Mouse (Mus musculus): ENCODE data around the gene Slc25a39. TPM values are rescaled to one million over a fixed set of nuclear protein-coding genes. Genes with fewer than 3 reads are reported as not detected.
"Not testable (repeated sequence)": the region's sequence is repeated elsewhere in the genome, so short reads cannot be mapped to it uniquely, and the experiment has no call there.

The Slc25a39 gene
- polyA plus RNA-seq, 1 experiment from 2014 or later: 145 TPM

DNA sequence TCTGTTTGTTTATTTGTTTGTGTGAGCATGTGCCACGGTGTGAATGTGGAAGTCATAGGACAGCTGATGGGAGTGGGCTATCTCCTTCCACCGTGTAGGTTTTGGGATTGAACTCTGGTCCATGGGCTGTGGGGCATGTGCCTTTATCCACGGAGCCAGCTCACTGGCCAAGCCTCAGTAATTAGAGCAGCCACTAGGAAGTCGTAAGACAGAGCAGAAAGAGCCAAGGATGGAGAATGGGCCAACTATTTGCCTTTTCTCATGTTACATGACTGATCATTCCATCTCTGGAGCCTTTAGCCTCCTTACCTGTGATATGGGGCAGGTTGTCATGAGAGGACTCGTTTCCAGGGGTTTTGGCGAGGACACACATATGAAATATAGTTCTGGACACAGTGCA lies 11.5 kb downstream of the Slc25a39 start:
- H3K9ac ChIP-seq (ENCODE audit: low read length): peak overlapping the region; percentile 88
- H3K27ac ChIP-seq (ENCODE audit: low read depth, low read length): no peak overlapping the region
- 0 out of 2 replicates have a peak, but pooled peaks cover 3% of the 10 kb centered on the region for H3K27me3 ChIP-seq (replicated peaks; ENCODE audit: control insufficient read depth, insufficient read depth, low read length)
- H3K4me3 ChIP-seq (ENCODE audit: low read depth, low read length): peak overlapping the region; percentile 83; the same call in 1 of the 2 replicates
- 65% methylated on average over 6 of the region's 6 CpGs for WGBS
- ATAC-seq: no peak
- H3K4me2 ChIP-seq (ENCODE audit: low read length): peak overlapping the region; percentile 78
- no peak for DNase-seq (ENCODE audit: low spot score)
- no peaks in the 10 kb centered on the region for H3K9me3 ChIP-seq (replicated peaks; ENCODE audit: control insufficient read depth, low read length)
- peaks cover 34% of the 10 kb centered on the region for H3K36me3 ChIP-seq (ENCODE audit: control insufficient read depth, insufficient read depth, low read length)
- H3K4me1 ChIP-seq (ENCODE audit: control insufficient read depth, insufficient read depth, low read length): peaks cover 45% of the 10 kb centered on the region

DNA sequence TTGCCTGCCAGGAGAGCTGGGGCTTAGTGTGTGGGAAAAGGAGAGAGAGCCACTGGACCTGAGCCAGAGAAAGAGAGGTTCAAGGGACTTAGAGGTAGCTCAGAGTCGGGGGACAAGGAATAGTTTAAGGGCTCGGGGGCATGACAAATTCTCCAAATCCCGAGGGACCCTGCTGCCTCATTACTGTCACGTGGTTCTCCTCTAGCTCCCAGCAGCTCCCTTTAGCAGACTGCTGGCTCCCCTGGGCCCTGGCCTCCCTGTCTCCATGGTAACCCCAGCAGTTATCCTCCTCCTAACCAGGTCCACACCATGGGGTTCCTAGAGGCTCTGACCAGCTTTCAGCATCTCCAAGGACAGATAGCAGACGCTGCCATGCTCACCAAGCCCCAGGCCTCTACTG lies 12.5 kb downstream of the Slc25a39 start:
- 0 out of 2 replicates have a peak, but pooled peaks cover 3% of the 10 kb centered on the region for H3K27me3 ChIP-seq (replicated peaks; ENCODE audit: control insufficient read depth, insufficient read depth, low read length)
- H3K4me1 ChIP-seq (ENCODE audit: control insufficient read depth, insufficient read depth, low read length): peaks cover 45% of the 10 kb centered on the region
- H3K4me2 ChIP-seq (ENCODE audit: low read length): peak overlapping the region; percentile 78
- no peaks in the 10 kb centered on the region for H3K9me3 ChIP-seq (replicated peaks; ENCODE audit: control insufficient read depth, low read length)
- peak overlapping the region; percentile 96; the same call in 1 of the 2 replicates for H3K27ac ChIP-seq (ENCODE audit: low read depth, low read length)
- H3K9ac ChIP-seq (ENCODE audit: low read length): peak overlapping the region; percentile 88
- H3K36me3 ChIP-seq (ENCODE audit: control insufficient read depth, insufficient read depth, low read length): peaks cover 24% of the 10 kb centered on the region
- DNase-seq (ENCODE audit: low spot score): peak; percentile 68
- no peak for ATAC-seq
- 0% methylated on average over 5 of the region's 5 CpGs for WGBS
- peak overlapping the region; percentile 83 for H3K4me3 ChIP-seq (ENCODE audit: low read depth, low read length)

DNA sequence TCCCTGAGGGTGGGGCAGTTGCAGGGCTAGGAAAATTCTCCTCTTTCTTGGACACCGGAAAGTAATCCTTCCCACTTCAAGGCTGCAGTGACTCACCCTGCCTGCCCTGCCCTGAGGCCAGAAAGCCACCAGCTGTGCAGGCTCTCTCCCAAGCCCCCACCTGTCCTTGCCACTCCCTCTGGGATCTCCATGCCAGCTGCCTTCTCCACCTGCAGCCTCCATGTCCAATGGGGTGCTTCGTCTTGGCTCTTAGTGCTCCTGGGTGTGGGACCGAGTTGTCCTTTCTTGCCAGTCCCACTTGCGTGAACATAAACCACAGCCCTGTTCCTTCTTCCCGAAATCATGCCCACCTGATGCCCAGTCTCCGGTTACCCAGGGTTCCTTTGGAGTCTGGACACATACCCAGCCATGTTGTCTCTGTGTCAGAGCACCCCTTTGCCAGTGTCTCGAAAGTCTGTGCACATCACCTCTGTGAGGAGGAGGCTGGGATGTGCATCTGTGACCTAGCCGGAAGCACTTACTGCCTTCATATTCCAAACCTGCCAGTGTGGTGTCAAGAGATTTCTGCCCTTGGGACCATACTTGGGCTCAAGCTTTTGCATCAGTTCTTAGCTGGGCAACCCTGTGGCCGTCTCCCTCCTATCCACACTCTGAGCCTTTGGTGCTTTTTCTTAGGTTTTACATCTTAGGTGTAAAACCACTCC lies 13.2 kb downstream of the Slc25a39 start:
- DNase-seq (ENCODE audit: low spot score): no peak
- H3K27ac ChIP-seq (ENCODE audit: low read depth, low read length): peak overlapping the region; percentile 96
- peak overlapping the region; percentile 78 for H3K4me2 ChIP-seq (ENCODE audit: low read length)
- peaks cover 17% of the 10 kb centered on the region for H3K36me3 ChIP-seq (ENCODE audit: control insufficient read depth, insufficient read depth, low read length)
- H3K27me3 ChIP-seq (replicated peaks; ENCODE audit: control insufficient read depth, insufficient read depth, low read length): 0 out of 2 replicates have a peak, but pooled peaks cover under 1% of the 10 kb centered on the region
- H3K9ac ChIP-seq (ENCODE audit: low read length): peak overlapping the region; percentile 88
- no peak for ATAC-seq
- peak overlapping the region; percentile 83 for H3K4me3 ChIP-seq (ENCODE audit: low read depth, low read length)
- H3K9me3 ChIP-seq (replicated peaks; ENCODE audit: control insufficient read depth, low read length): no peaks in the 10 kb centered on the region
- peaks cover 44% of the 10 kb centered on the region for H3K4me1 ChIP-seq (ENCODE audit: control insufficient read depth, insufficient read depth, low read length)
- 80% methylated on average over 9 of the region's 9 CpGs for WGBS

DNA sequence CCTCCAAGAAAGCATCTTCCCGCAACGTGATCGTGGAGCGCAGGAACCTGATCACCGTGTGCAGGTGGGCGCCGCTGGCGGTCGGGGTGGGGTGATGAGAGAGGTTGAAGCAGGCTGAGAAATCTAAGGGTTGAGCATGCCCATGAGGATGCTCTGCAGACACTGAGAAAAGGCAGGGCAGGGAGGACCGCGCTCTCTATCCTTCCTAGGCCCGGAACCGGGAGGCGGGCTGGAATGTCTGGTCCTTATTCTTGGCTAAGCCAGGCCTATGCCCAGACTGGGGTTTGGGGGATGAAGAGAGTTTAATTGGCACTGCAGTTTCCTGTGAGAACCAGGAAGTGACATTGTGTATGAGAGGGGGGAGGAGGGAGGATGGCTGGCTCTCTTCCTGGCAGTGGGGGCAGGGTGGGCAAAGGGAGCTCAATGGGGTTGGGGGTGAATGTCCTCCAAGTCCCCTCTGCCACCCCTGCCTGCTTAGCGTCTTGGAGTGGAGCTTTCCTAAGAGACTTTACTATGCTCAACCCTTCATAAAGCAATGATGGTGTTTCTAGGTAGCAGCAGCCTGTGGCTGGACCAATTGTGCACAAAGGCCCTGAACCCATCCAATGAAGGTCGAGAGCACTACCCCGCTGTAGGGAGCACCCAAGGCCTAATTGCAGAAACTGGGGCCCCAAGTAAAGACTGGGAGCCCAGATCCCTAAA lies 13.9 kb downstream of the Slc25a39 start:
- peaks cover 38% of the 10 kb centered on the region for H3K4me1 ChIP-seq (ENCODE audit: control insufficient read depth, insufficient read depth, low read length)
- H3K36me3 ChIP-seq (ENCODE audit: control insufficient read depth, insufficient read depth, low read length): peaks cover 10% of the 10 kb centered on the region; the same call in 1 of the 2 replicates
- no peaks in the 10 kb centered on the region for H3K27me3 ChIP-seq (replicated peaks; ENCODE audit: control insufficient read depth, insufficient read depth, low read length)
- DNase-seq (ENCODE audit: low spot score) (peak; percentile 82), ATAC-seq (peak; percentile 49)
- H3K4me3 ChIP-seq (ENCODE audit: low read depth, low read length): peak overlapping the region; percentile 83
- WGBS: 6% methylated on average over 17 of the region's 17 CpGs
- H3K9me3 ChIP-seq (replicated peaks; ENCODE audit: control insufficient read depth, low read length): no peaks in the 10 kb centered on the region
- H3K9ac ChIP-seq (ENCODE audit: low read length): peak overlapping the region; percentile 88
- H3K27ac ChIP-seq (ENCODE audit: low read depth, low read length): peak overlapping the region; percentile 96
- H3K4me2 ChIP-seq (ENCODE audit: low read length): peak overlapping the region; percentile 78

DNA sequence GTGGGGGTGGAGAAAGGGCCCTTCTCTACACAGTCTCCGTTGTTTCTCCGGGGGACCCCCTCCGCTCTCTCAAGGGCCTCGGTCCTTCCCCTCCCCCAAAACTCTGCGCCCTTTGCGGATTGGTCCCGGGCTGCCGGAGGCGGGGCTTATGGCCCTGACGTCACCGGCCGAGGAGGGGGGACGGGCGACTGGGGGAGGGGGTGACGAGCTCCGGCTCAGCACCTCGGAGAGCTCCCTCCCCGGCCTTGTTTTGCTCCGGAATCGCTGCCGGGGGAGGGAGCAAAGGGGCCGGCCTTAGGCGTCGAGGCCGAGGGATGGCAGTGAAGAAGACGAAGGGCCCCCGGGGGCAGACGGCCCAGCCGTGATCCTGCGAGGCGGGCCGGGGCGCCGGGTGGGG lies 14.5 kb downstream of the Slc25a39 start, which contains the start of gene Rundc3a:
Rundc3a (plus strand) TSS at position 166 of the 397 bp plus-strand sequence.
- Histone ChIP-seq H3K4me1 (ENCODE audit: control insufficient read depth, insufficient read depth, low read length) (peaks cover 32% of the 10 kb centered on the region), H3K27ac (ENCODE audit: low read depth, low read length) (peak within 1 kb of the TSS; percentile 96)

DNA sequence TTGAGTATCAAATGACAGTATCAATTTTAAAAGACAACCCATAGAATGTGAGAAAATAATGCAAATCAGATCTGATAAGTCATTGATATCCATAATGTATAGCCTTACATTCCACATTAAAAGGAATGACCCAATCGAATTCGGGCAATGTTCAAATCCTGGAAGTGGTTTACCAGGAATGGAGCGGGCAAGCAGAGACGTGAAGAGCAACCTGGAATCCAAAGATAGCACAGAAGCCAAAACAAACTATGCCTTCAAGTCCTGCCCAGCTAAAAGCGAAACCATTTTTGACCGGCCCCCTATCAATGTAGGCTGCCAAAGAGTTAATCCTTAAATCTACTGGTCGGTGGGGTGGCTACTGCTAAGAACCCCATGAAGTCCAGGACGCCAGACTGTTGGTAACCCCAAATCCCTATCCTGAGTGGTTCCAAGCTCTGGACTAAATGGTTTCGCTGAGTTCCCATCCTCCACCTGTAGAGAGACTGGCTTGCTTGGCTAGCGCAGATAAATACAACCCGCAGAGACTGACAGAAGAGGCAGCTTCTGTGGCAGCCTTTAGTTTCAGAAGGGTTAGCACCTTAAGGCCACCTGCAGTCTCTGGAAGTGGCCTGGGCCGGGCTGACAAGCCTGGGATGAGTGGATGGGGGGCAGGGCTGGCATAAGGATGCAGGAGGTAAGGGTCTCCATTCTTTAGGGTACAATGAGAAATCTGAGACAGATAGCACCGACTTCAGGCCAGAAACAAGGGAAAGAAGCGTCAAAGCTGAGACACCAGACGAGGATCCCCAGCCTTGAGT lies 15.1 kb downstream of the Slc25a39 start:
- Histone ChIP-seq H3K27ac (ENCODE audit: low read depth, low read length) (peak overlapping the region; percentile 94), H3K4me3 (ENCODE audit: low read depth, low read length) (peak overlapping the region; percentile 83), H3K4me2 (ENCODE audit: low read length) (peak overlapping the region; percentile 78), H3K9me3 (replicated peaks; ENCODE audit: control insufficient read depth, low read length) (no peaks in the 10 kb centered on the region), H3K36me3 (ENCODE audit: control insufficient read depth, insufficient read depth, low read length) (no peaks in the 10 kb centered on the region), H3K4me1 (ENCODE audit: control insufficient read depth, insufficient read depth, low read length) (peaks cover 32% of the 10 kb centered on the region), H3K27me3 (replicated peaks; ENCODE audit: control insufficient read depth, insufficient read depth, low read length) (no peaks in the 10 kb centered on the region), H3K9ac (ENCODE audit: low read length) (peak overlapping the region; percentile 56)
- DNase-seq (ENCODE audit: low spot score) (peak; percentile 46), ATAC-seq (peak; percentile 52; the same call in 1 of the 2 replicates)
- 18% methylated on average over 15 of the region's 15 CpGs for WGBS

More for the DNA sequence above, 14.5 kb downstream of the Slc25a39 start, which contains the start of gene Rundc3a:
- Histone ChIP-seq H3K4me3 (ENCODE audit: low read depth, low read length) (peak within 1 kb of the TSS; percentile 83), H3K4me2 (ENCODE audit: low read length) (peak within 1 kb of the TSS; percentile 78), H3K27me3 (replicated peaks; ENCODE audit: control insufficient read depth, insufficient read depth, low read length) (no peaks in the 10 kb centered on the region), H3K9ac (ENCODE audit: low read length) (peak within 1 kb of the TSS; percentile 88), H3K9me3 (replicated peaks; ENCODE audit: control insufficient read depth, low read length) (no peaks in the 10 kb centered on the region), H3K36me3 (ENCODE audit: control insufficient read depth, insufficient read depth, low read length) (peaks cover 4% of the 10 kb centered on the region; the same call in 1 of the 2 replicates)
- DNase-seq (ENCODE audit: low spot score) (peak; percentile 97), ATAC-seq (peak; percentile 94)
- WGBS: 1% methylated on average over 28 of the region's 34 CpGs

DNA sequence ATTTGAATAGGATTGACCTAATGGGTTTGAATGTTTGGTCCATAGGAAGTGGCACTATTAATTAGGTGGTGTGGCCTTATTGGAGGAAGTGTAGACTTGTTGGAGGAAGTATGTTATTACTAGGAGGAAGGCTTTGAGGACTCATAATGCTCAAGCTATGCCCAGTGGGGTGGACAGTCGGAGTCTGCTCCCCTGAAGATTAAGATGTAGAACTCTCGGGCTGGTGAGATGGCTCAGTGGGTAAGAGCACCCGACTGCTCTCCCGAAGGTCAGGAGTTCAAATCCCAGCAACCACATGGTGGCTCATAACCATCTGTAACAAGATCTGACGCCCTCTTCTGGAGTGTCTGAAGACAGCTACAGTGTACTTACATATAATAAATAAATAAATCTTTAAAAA lies 18.3 kb downstream of the Slc25a39 start:
- H3K4me1 ChIP-seq (ENCODE audit: control insufficient read depth, insufficient read depth, low read length); ATAC-seq; H3K4me2 ChIP-seq (ENCODE audit: low read length): not testable (repeated sequence)

DNA sequence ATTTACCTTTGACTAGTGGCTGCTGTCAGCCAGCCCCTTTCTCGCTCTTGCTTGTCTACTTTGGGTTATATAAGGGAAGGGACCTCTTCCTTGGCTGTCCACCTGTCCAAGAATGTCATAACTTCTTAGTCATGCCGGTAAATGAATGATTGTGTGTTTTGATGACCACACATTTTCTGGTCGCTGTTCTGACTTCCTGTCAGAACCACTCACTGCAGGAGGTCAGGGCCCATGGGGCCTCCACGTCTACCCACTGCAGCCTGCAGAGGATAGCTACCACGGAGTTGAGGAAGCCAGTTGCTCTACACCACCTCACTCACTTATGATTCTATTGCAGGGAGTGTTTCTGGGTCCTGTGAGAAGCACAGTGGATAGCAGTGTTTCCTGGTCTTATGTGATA lies 21.6 kb downstream of the Slc25a39 start:
- H3K4me3 ChIP-seq (ENCODE audit: low read depth, low read length): no peak overlapping the region
- no peak overlapping the region for H3K27ac ChIP-seq (ENCODE audit: low read depth, low read length)
- no peak for ATAC-seq
- H3K9me3 ChIP-seq (replicated peaks; ENCODE audit: control insufficient read depth, low read length): no peaks in the 10 kb centered on the region
- H3K4me2 ChIP-seq (ENCODE audit: low read length): no peak overlapping the region
- no peaks in the 10 kb centered on the region for H3K36me3 ChIP-seq (ENCODE audit: control insufficient read depth, insufficient read depth, low read length)
- no peak overlapping the region for H3K9ac ChIP-seq (ENCODE audit: low read length)
- H3K4me1 ChIP-seq (ENCODE audit: control insufficient read depth, insufficient read depth, low read length): no peaks in the 10 kb centered on the region
- WGBS: 75% methylated on average over 5 of the region's 5 CpGs
- no peak for DNase-seq (ENCODE audit: low spot score)
- H3K27me3 ChIP-seq (replicated peaks; ENCODE audit: control insufficient read depth, insufficient read depth, low read length): no peaks in the 10 kb centered on the region

More for the DNA sequence above, 18.3 kb downstream of the Slc25a39 start:
- not testable (repeated sequence) for H3K9me3 ChIP-seq (replicated peaks; ENCODE audit: control insufficient read depth, low read length); H3K4me3 ChIP-seq (ENCODE audit: low read depth, low read length); H3K27ac ChIP-seq (ENCODE audit: low read depth, low read length); H3K9ac ChIP-seq (ENCODE audit: low read length); H3K27me3 ChIP-seq (replicated peaks; ENCODE audit: control insufficient read depth, insufficient read depth, low read length); H3K36me3 ChIP-seq (ENCODE audit: control insufficient read depth, insufficient read depth, low read length); DNase-seq (ENCODE audit: low spot score)
- WGBS: 90% methylated on average over 4 of the region's 5 CpGs

Data from forebrain, embryonic 14.5 days (tissue).